Mouse (Mus musculus) testis, adult 2 months (tissue): Measurements from ENCODE around the gene Kirrel3.

Source experiments
- CTCF ChIP-seq: fragments of 200-500 bp; IDR thresholded peaks from 2 replicates; pipeline ENCODE4 v1.5.1; 2012; ENCODE audit warnings: low read depth, mild to moderate bottlenecking, inconsistent platforms, low read length, moderate library complexity; ENCODE audit not compliant: control insufficient read depth, insufficient read depth, insufficient replicate concordance
- POLR2A ChIP-seq: fragments of 200-500 bp; IDR thresholded peaks from 2 replicates; pipeline ENCODE4 v1.6.1; 2012; ENCODE audit warnings: low read depth, mild to moderate bottlenecking, inconsistent platforms, low read length, moderate library complexity; ENCODE audit not compliant: control insufficient read depth

GRCm38 (mm10) chr9:34573906-34574305 is 88.2 kb downstream of the Kirrel3 start:
- no peak for TF ChIP-seq POLR2A
- TF ChIP-seq CTCF: no peak
